Mouse (Mus musculus) stomach, embryonic 15.5 days (tissue): ENCODE measurements around the gene Tjp1. TPM values are rescaled to one million over a fixed set of nuclear protein-coding genes. Genes with fewer than 3 reads are reported as not detected.
A peak's percentile ranks its signal among the peaks of the same experiment; 100 is the strongest.

Experiments
- ATAC-seq: fragments of 200-750 bp; cut with Nextera tagmentation; 2 replicates; pipeline ENCODE4 v1.8.0; 2017; ENCODE audit warnings: low read depth, moderate number of reproducible peaks, moderate TSS enrichment; ENCODE audit not compliant: insufficient read depth, low FRiP score
- H3K27ac ChIP-seq: fragments of 300-500 bp; sonication (generic); 2 replicates; pipeline ENCODE4 v1.5.1; 2015; ENCODE audit warnings: mild to moderate bottlenecking, inconsistent platforms
- H3K27me3 ChIP-seq: fragments of 300-500 bp; sonication (generic); replicated peaks from 2 replicates; pipeline ENCODE4 v1.6.1; 2015; ENCODE audit warnings: inconsistent platforms
- H3K36me3 ChIP-seq: fragments of 300-500 bp; sonication (generic); 2 replicates; pipeline ENCODE4 v1.6.1; 2015; ENCODE audit warnings: inconsistent platforms
- H3K4me1 ChIP-seq: fragments of 300-500 bp; sonication (generic); 2 replicates; pipeline ENCODE4 v1.6.1; 2015; ENCODE audit warnings: inconsistent platforms
- H3K4me2 ChIP-seq: fragments of 300-500 bp; sonication (generic); 2 replicates; pipeline ENCODE4 v1.6.1; 2015; ENCODE audit warnings: mild to moderate bottlenecking, inconsistent platforms
- H3K4me3 ChIP-seq: fragments of 300-500 bp; sonication (generic); replicated peaks from 2 replicates; pipeline ENCODE4 v1.5.1; 2015; ENCODE audit warnings: inconsistent platforms
- H3K9ac ChIP-seq: fragments of 300-500 bp; sonication (generic); 2 replicates; pipeline ENCODE4 v1.6.1; 2015; ENCODE audit warnings: inconsistent platforms
- H3K9me3 ChIP-seq: fragments of 300-500 bp; sonication (generic); 2 replicates; pipeline ENCODE4 v1.6.1; 2016; ENCODE audit warnings: inconsistent platforms
- WGBS: fragments of 180-500 bp; shearing (Covaris S2); methylation state at CpG from one replicate; pipeline ENCODE4 v1.1.7; 2015; 5-methylcytosine and 5-hydroxymethylcytosine counted together
- polyA plus RNA-seq: library from polyadenylated mRNA; unstranded; fragments of >200 nt; fragmentation: Nextera tagmentation; extraction: Ambion mirVana; gene quantifications from 2 replicates; pipeline ENCODE4 v1.2.1, GENCODE M21; 2015

Tjp1 gene
- polyA plus RNA-seq: 23.1 and 26.4 TPM in 2 replicates

DNA sequence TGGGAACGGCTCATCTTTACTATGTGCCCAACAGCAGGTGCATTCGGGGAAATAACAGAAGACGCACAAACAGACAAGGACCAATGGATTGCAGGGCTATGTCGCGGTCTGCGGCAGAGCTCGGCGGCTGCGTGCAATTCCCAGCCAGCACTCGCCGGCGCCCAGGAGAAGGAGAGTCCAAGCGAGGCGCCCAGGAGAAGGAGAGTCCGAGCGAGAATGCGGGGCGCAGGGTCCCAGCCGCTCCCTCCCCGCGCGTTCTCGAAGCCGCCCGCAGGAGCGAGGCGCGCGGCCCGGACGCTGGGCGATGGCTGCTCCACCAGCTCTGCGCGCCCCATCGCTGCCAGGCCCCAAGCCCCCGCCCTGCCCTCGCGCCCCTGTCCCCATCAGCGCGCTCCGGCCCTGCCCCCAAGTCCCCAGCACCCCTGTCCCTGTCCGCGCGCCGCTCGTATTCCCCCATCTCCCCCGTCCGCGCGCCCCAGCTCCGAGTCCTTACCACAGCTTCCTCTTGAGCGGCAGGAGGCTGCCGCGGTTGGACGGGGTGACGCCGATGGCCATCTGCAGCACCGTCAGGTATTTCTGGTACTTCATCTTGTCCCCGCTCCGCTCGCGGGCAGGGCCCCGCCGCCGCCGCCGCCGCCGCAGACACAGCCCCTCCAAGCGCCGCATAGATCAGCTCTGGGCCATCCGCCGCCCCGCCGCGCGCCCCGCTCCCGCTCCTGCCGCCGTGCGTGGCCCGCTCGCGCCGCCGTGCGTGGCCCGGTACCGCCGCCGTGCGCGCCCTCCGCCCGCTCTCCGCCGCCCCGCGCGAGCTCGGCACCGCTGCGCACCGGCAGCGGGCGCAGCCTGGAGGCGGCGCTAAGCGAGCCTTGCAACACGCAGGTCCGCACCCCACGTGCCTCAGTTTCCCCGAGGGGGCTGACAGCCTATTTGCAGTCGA is at the start of gene Tjp1:
Gene Tjp1, minus strand, starts transcription at position 711 of the 937 bp plus-strand sequence.
- WGBS: 1% methylated on average over 103 of the region's 115 CpGs
- peak; percentile 50; the same call in 1 of the 2 replicates for ATAC-seq
- Histone ChIP-seq H3K4me2 (peak within 1 kb of the TSS; percentile 99), H3K9me3 (no peaks in the 10 kb centered on the region), H3K36me3 (no peaks in the 10 kb centered on the region), H3K4me1 (0 out of 2 replicates have a peak, but pooled peaks cover 4% of the 10 kb centered on the region), H3K9ac (no peak within 1 kb of the TSS), H3K27ac (no peak within 1 kb of the TSS), H3K27me3 (peaks cover 18% of the 10 kb centered on the region), H3K4me3 (peak within 1 kb of the TSS; percentile 58)

DNA sequence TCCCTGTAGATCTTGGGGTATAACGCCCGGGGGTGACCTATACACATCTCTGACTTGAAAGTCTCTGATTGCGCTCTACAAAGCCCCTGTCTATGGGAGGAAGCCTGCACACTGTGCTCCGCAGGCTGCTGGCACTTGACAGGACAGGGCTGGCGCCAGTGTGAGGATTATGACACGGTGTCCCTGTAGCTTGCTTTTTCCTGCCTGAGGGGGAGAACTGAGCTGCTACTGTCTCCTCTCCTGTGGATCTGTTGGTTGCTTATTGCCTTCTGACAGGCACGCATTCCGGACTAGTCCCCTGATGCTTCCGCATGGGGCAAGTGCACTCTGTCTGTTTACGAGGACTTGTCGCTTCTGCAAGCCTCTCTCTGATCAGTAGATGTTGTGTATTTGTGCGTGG is 49.5 kb upstream of the Tjp1 start:
- Histone ChIP-seq H3K27ac (no peak overlapping the region), H3K9me3 (no peaks in the 10 kb centered on the region), H3K4me1 (no peaks in the 10 kb centered on the region), H3K27me3 (no peaks in the 10 kb centered on the region), H3K9ac (no peak overlapping the region), H3K4me2 (no peak overlapping the region), H3K36me3 (no peaks in the 10 kb centered on the region), H3K4me3 (no peak overlapping the region)
- WGBS: 62% methylated on average over 12 of the region's 12 CpGs
- ATAC-seq: no peak

- no peaks in the 10 kb centered on the region for H3K9me3 ChIP-seq
- ATAC-seq: no peak
- 64% methylated on average over 5 of the region's 5 CpGs for WGBS
Measured at GRCm38 (mm10) chr7:65572731-65573130, 45.1 kb upstream of the Tjp1 start.

GRCm38 (mm10) chr7:65570691-65571090 is 43.1 kb upstream of the Tjp1 start:
- ATAC-seq: no peak

More at GRCm38 (mm10) chr7:65572731-65573130, 45.1 kb upstream of the Tjp1 start:
- Histone ChIP-seq H3K27me3 (no peaks in the 10 kb centered on the region), H3K4me3 (no peak overlapping the region), H3K4me2 (no peak overlapping the region), H3K27ac (no peak overlapping the region), H3K36me3 (no peaks in the 10 kb centered on the region), H3K4me1 (no peaks in the 10 kb centered on the region), H3K9ac (no peak overlapping the region)

DNA sequence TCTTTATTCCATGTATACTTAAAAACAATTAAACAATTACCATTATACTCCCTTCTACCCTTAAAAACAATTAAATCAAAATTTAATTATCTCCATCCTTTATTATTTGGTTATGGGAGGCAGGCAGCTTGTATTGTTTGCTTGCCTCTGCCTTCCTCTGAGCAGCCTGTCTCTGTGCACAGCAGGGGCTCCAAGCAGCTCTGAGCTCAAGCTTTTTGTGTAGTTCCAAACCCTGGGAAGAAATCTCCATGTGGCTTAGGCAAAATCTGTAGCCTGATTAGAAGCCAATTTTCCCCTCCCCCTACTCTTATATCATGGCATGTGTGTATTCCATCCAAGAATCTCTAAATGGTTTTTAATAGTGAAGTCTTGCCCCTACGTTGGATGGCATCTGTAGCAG is 28.4 kb upstream of the Tjp1 start:
- WGBS: 59% methylated on average over 1 of the region's 1 CpGs
- Histone ChIP-seq H3K4me2 (no peak overlapping the region), H3K27me3 (no peaks in the 10 kb centered on the region), H3K36me3 (no peaks in the 10 kb centered on the region), H3K9ac (no peak overlapping the region), H3K4me1 (no peaks in the 10 kb centered on the region), H3K4me3 (no peak overlapping the region), H3K9me3 (no peaks in the 10 kb centered on the region), H3K27ac (no peak overlapping the region)
- no peak for ATAC-seq

More at GRCm38 (mm10) chr7:65570691-65571090, 43.1 kb upstream of the Tjp1 start:
- Histone ChIP-seq H3K4me2 (no peak overlapping the region), H3K4me3 (no peak overlapping the region), H3K27ac (no peak overlapping the region), H3K9me3 (no peaks in the 10 kb centered on the region), H3K4me1 (no peaks in the 10 kb centered on the region), H3K27me3 (no peaks in the 10 kb centered on the region), H3K36me3 (no peaks in the 10 kb centered on the region), H3K9ac (no peak overlapping the region)
- WGBS: 74% methylated on average over 4 of the region's 4 CpGs

DNA sequence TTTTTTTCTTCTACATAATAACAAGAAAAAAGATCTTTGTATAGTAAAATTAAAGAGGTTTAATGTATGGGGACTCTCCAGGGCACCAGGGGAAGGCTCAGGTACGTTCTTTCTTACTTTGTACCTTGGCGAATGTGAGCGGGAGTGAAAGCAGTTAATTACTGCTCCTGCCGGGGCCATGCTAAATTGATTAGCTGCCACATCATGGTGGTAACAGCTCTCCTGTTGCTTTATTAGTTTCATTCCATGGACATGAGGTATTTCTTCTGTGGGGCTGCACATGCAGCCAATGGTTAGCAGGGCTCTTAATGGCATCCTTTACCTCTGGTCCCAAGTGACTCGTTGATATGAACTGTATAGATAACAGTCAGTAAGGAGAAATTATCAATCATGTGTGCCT is 18.2 kb upstream of the Tjp1 start:
- 37% methylated on average over 5 of the region's 5 CpGs for WGBS
- Histone ChIP-seq H3K4me3 (no peak overlapping the region), H3K27ac (no peak overlapping the region), H3K27me3 (no peaks in the 10 kb centered on the region), H3K9me3 (no peaks in the 10 kb centered on the region), H3K4me1 (no peaks in the 10 kb centered on the region), H3K4me2 (no peak overlapping the region), H3K36me3 (no peaks in the 10 kb centered on the region), H3K9ac (no peak overlapping the region)
- no peak for ATAC-seq

DNA sequence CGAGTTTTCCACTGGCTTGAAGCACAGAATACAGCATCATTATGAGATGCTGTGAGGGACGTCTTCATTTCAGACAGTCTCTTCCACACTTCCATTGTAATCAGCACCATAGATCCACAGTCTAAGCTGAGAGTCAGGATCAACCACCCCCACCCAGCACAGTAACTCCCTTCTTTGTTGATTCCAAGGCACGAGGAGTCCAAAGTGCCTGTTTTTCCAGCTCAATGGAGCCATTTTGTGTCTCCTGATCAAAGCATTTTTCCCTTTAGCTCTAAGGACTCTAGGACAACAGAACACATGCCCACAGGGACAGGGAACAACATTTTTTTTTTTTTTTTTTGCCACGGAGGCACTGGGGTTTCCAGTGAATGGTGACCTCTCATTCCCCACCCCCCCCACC is 5.1 kb upstream of the Tjp1 start:
- no peak overlapping the region for H3K4me3 ChIP-seq
- ATAC-seq: no peak

GRCm38 (mm10) chr7:65523116-65523515 is 4.5 kb downstream of the Tjp1 start:
- H3K27ac ChIP-seq: no peak overlapping the region
- no peaks in the 10 kb centered on the region for H3K36me3 ChIP-seq
- WGBS: 92% methylated on average over 4 of the region's 4 CpGs
- peaks cover 18% of the 10 kb centered on the region for H3K27me3 ChIP-seq
- H3K9me3 ChIP-seq: no peaks in the 10 kb centered on the region
- H3K9ac ChIP-seq: no peak overlapping the region
- H3K4me1 ChIP-seq: 0 out of 2 replicates have a peak, but pooled peaks cover 4% of the 10 kb centered on the region
- ATAC-seq: no peak
- H3K4me3 ChIP-seq: no peak overlapping the region
- H3K4me2 ChIP-seq: no peak overlapping the region

More for the DNA sequence above, 5.1 kb upstream of the Tjp1 start:
- H3K27ac ChIP-seq: no peak overlapping the region
- peaks cover 2% of the 10 kb centered on the region for H3K27me3 ChIP-seq
- no peaks in the 10 kb centered on the region for H3K36me3 ChIP-seq
- WGBS: 65% methylated on average over 4 of the region's 4 CpGs
- no peak overlapping the region for H3K9ac ChIP-seq
- H3K4me2 ChIP-seq: no peak overlapping the region
- H3K4me1 ChIP-seq: no peaks in the 10 kb centered on the region
- no peaks in the 10 kb centered on the region for H3K9me3 ChIP-seq

- H3K9ac ChIP-seq: no peak overlapping the region
- H3K9me3 ChIP-seq: no peaks in the 10 kb centered on the region
- H3K4me3 ChIP-seq: no peak overlapping the region
- H3K4me2 ChIP-seq: no peak overlapping the region
- peaks cover 15% of the 10 kb centered on the region for H3K27me3 ChIP-seq
- ATAC-seq: no peak
- no peaks in the 10 kb centered on the region for H3K36me3 ChIP-seq
- WGBS: 59% methylated on average over 12 of the region's 12 CpGs
- H3K27ac ChIP-seq: no peak overlapping the region
- 0 out of 2 replicates have a peak, but pooled peaks cover 4% of the 10 kb centered on the region for H3K4me1 ChIP-seq
Measured at GRCm38 (mm10) chr7:65522490-65522889, 5.1 kb downstream of the Tjp1 start.

DNA sequence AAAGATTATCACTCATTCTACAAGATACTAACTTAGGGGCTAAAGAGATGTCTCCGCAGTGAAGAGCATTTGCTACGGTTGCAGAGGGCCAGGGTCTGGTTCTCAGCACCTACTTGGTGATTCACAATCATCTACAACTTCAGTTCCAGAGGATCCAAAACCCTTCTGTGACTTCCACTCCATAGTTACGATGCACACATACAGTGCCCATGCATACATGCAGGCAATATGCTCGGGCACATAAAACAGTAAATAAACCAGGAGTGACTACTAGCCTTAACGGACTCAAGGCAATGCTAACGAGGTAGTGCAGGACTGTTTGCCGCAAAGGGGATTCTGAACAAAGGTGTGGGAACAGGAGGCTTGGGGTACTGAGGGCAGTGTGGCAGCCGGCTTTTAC is 7.0 kb downstream of the Tjp1 start:
- Histone ChIP-seq H3K4me1 (no peaks in the 10 kb centered on the region), H3K9ac (no peak overlapping the region), H3K9me3 (no peaks in the 10 kb centered on the region), H3K27me3 (no peaks in the 10 kb centered on the region), H3K27ac (no peak overlapping the region), H3K4me3 (no peak overlapping the region), H3K36me3 (no peaks in the 10 kb centered on the region), H3K4me2 (no peak overlapping the region)
- no peak for ATAC-seq
- WGBS: 89% methylated on average over 8 of the region's 8 CpGs

- H3K4me2 ChIP-seq: no peak overlapping the region
- no peaks in the 10 kb centered on the region for H3K36me3 ChIP-seq
- ATAC-seq: peak; percentile 80
Measured at GRCm38 (mm10) chr7:65519788-65520563, 7.6 kb downstream of the Tjp1 start.

GRCm38 (mm10) chr7:65516903-65517302 is 10.7 kb downstream of the Tjp1 start:
- H3K27me3 ChIP-seq: 0 out of 2 replicates have a peak, but pooled peaks cover 5% of the 10 kb centered on the region
- no peaks in the 10 kb centered on the region for H3K9me3 ChIP-seq
- H3K27ac ChIP-seq: no peak overlapping the region
- no peak overlapping the region for H3K9ac ChIP-seq
- 57% methylated on average over 8 of the region's 8 CpGs for WGBS
- no peaks in the 10 kb centered on the region for H3K4me1 ChIP-seq
- H3K4me3 ChIP-seq: no peak overlapping the region
- H3K4me2 ChIP-seq: no peak overlapping the region
- H3K36me3 ChIP-seq: no peaks in the 10 kb centered on the region
- no peak for ATAC-seq

More at GRCm38 (mm10) chr7:65519788-65520563, 7.6 kb downstream of the Tjp1 start:
- no peaks in the 10 kb centered on the region for H3K4me1 ChIP-seq
- H3K4me3 ChIP-seq: no peak overlapping the region
- 0 out of 2 replicates have a peak overlapping the region, but pooled peaks have one; percentile 12 for H3K27ac ChIP-seq
- no peaks in the 10 kb centered on the region for H3K9me3 ChIP-seq
- WGBS: 24% methylated on average over 12 of the region's 12 CpGs
- no peak overlapping the region for H3K9ac ChIP-seq
- H3K27me3 ChIP-seq: no peaks in the 10 kb centered on the region
